Mouse (Mus musculus) hindbrain, embryonic 16.5 days (tissue): ENCODE results near the gene Arhgap35. TPM values are rescaled to one million over a fixed set of nuclear protein-coding genes. Genes with fewer than 3 reads are reported as not detected.
"Not testable (repeated sequence)": the region's sequence is repeated elsewhere in the genome, so short reads cannot be mapped to it uniquely, and the experiment has no call there.

Experiments used
- ATAC-seq: fragments of 200-750 bp; cut with Nextera tagmentation; 2 replicates; pipeline ENCODE4 v1.8.0; 2017; ENCODE audit warnings: moderate TSS enrichment, moderate library complexity
- H3K27ac ChIP-seq: fragments of 300-500 bp; sonication (generic); 2 replicates; pipeline ENCODE4 v1.5.1; 2014; ENCODE audit warnings: low read depth, mild to moderate bottlenecking, control low read depth, low read length, moderate library complexity
- H3K27me3 ChIP-seq: fragments of 300-500 bp; sonication (generic); replicated peaks from 2 replicates; pipeline ENCODE4 v1.6.1; 2014; ENCODE audit warnings: low read length; ENCODE audit not compliant: control insufficient read depth, insufficient read depth
- H3K36me3 ChIP-seq: fragments of 300-500 bp; sonication (generic); 2 replicates; pipeline ENCODE4 v1.6.1; 2014; ENCODE audit warnings: mild to moderate bottlenecking, low read length, moderate library complexity, mixed read lengths; ENCODE audit not compliant: control insufficient read depth, insufficient read depth
- H3K4me1 ChIP-seq: fragments of 300-500 bp; sonication (generic); 2 replicates; pipeline ENCODE4 v1.6.1; 2014; ENCODE audit warnings: low read depth, low read length; ENCODE audit not compliant: control insufficient read depth, insufficient read depth
- H3K4me2 ChIP-seq: fragments of 300-500 bp; sonication (generic); 2 replicates; pipeline ENCODE4 v1.6.1; 2014; ENCODE audit warnings: mild to moderate bottlenecking, low read length, control low read depth, moderate library complexity
- H3K4me3 ChIP-seq: fragments of 300-500 bp; sonication (generic); 2 replicates; pipeline ENCODE4 v1.5.1; 2014; ENCODE audit warnings: mild to moderate bottlenecking, low read length, control low read depth, moderate library complexity
- H3K9ac ChIP-seq: fragments of 300-500 bp; sonication (generic); 2 replicates; pipeline ENCODE4 v1.6.1; 2014; ENCODE audit warnings: low read depth, mild to moderate bottlenecking, control low read depth, low read length, moderate library complexity
- H3K9me3 ChIP-seq: fragments of 300-500 bp; sonication (generic); 2 replicates; pipeline ENCODE4 v1.6.1; 2014; ENCODE audit warnings: mild to moderate bottlenecking, low read length, moderate library complexity; ENCODE audit not compliant: control insufficient read depth
- WGBS: fragments of 180-500 bp; shearing (Covaris S2); extraction: QIAGEN DNeasy Blood & Tissue Kit; methylation state at CpG from one replicate; pipeline ENCODE4 v1.1.7; 2014; 5-methylcytosine and 5-hydroxymethylcytosine counted together
- polyA plus RNA-seq: library from polyadenylated mRNA; unstranded; fragments of >200 nt; fragmentation: Nextera tagmentation; extraction: Ambion mirVana; gene quantifications from 2 replicates; pipeline ENCODE4 v1.2.1, GENCODE M21; 2015

Gene Arhgap35
- polyA plus RNA-seq: 28.5 and 33.5 TPM in 2 replicates

GRCm38 (mm10) chr7:16614888-16615715, at the start of gene Arhgap35:
Gene Arhgap35 (minus strand): TSS chr7:16614993.
- Histone ChIP-seq H3K4me2 (peak within 1 kb of the TSS; percentile 89), H3K4me3 (peak within 1 kb of the TSS; percentile 77), H3K27me3 (no peaks in the 10 kb centered on the region; the same call in 1 of the 2 replicates), H3K9me3 (no peaks in the 10 kb centered on the region), H3K36me3 (no peaks in the 10 kb centered on the region), H3K4me1 (peaks cover 42% of the 10 kb centered on the region), H3K27ac (peak within 1 kb of the TSS; percentile 100), H3K9ac (peak within 1 kb of the TSS; percentile 84)
- ATAC-seq: peak; percentile 98
- WGBS: under 1% methylated on average over 72 of the region's 78 CpGs

DNA sequence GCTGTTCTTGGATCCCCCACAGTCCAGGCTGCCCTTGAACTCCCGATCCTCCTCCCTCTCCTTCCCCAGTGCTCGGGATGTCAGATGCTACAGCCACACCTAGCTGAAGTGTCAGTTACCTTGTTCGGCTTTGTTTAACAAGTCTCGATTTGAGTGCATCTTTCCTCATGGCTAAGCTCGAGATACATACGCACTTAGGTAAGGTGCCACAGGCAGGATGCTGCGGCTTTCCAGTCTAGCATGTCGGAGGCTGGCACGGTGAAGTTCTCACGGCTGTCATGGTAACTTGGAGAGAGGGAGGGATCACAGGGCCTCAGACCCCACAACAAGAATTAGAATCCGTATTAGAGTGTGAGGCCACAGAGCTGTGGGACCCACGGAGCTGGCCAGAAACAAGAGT, 29.5 kb upstream of the Arhgap35 start:
- no peak overlapping the region for H3K9ac ChIP-seq
- H3K9me3 ChIP-seq: peaks cover 2% of the 10 kb centered on the region; the same call in 1 of the 2 replicates
- H3K4me3 ChIP-seq: no peak overlapping the region
- ATAC-seq: no peak
- no peaks in the 10 kb centered on the region for H3K4me1 ChIP-seq
- H3K27me3 ChIP-seq: no peaks in the 10 kb centered on the region
- no peaks in the 10 kb centered on the region for H3K36me3 ChIP-seq
- no peak overlapping the region for H3K27ac ChIP-seq
- WGBS: 75% methylated on average over 12 of the region's 12 CpGs
- no peak overlapping the region for H3K4me2 ChIP-seq

DNA sequence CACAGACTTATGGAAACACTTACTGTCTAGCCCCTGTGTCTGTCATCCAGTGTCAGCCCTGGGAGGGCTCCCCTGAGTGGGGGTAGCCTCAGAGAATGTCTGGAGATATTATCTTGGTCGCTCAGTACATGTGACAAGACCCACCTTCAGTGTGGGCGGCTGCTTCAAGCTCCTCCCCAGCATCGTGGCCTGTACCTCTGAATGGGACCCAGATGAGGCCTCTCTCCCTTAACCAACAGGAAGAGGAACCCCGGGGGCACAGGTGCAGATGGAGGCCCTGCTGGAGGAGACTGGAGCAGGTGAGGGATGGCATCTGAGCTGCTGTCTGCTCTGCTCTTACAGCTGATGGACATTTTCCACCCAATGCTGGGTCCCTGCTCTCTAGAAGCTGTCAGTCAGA, 28.3 kb upstream of the Arhgap35 start:
- not testable (repeated sequence) for ATAC-seq, H3K9ac ChIP-seq, H3K4me1 ChIP-seq, H3K4me2 ChIP-seq, H3K36me3 ChIP-seq, H3K9me3 ChIP-seq, H3K4me3 ChIP-seq, H3K27me3 ChIP-seq, H3K27ac ChIP-seq
- WGBS: 68% methylated on average over 4 of the region's 4 CpGs

- no peaks in the 10 kb centered on the region for H3K27me3 ChIP-seq
- H3K9me3 ChIP-seq: peaks cover 2% of the 10 kb centered on the region; the same call in 1 of the 2 replicates
- H3K4me2 ChIP-seq: no peak overlapping the region
- H3K36me3 ChIP-seq: no peaks in the 10 kb centered on the region
- no peak overlapping the region for H3K9ac ChIP-seq
- H3K27ac ChIP-seq: no peak overlapping the region
- peak; percentile 88 for ATAC-seq
- WGBS: 45% methylated on average over 3 of the region's 3 CpGs
- no peak overlapping the region for H3K4me3 ChIP-seq
- no peaks in the 10 kb centered on the region for H3K4me1 ChIP-seq
These were observed 24.2 kb upstream of the Arhgap35 start for GRCm38 (mm10) chr7:16639028-16639427.

DNA sequence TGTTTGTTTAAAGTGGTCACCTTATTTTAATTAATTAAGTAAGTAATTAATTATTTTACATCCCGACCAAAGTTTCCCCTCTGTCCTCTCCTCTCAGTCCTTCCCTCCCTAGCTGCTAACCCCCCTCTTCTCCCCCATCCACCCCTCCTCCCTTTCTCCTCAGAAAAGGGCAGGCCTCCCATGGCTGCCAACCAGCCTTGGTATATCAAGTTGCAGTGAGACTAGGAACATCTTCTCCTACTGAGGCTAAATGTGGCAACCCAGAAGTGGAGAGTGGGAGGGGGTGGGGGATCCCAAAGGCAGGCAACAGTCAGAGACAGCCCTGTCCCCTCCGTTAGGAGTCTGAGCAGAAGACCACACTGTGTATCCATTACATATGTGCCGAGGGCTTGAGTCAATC, 20.3 kb upstream of the Arhgap35 start:
- Histone ChIP-seq H3K27ac (no peak overlapping the region), H3K9ac (no peak overlapping the region), H3K36me3 (no peaks in the 10 kb centered on the region), H3K4me3 (no peak overlapping the region), H3K9me3 (no peaks in the 10 kb centered on the region), H3K27me3 (no peaks in the 10 kb centered on the region), H3K4me2 (no peak overlapping the region), H3K4me1 (no peaks in the 10 kb centered on the region)
- WGBS: 55% methylated on average over 3 of the region's 3 CpGs
- no peak for ATAC-seq

DNA sequence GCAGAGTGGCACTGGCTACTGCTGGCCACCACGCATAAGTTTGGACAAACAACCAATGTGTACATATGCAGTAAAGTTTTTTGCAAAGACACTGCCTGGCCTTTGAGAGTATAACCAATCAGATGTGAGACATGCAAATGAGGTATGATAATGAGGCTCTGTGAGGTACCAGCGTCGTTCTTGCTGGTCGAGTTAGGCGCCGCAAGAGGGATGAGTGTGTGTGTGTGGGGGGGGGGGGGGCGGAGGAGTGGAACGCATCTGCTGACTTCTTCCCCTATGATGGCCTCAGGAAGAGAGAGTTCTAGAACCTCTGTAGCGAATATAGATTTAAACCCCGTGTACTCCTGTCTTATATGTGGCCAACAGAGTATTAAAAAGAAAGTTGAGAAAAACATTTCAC, 19.1 kb upstream of the Arhgap35 start:
- 14% methylated on average over 10 of the region's 10 CpGs for WGBS
- not testable (repeated sequence) for H3K27me3 ChIP-seq, H3K27ac ChIP-seq, ATAC-seq, H3K36me3 ChIP-seq, H3K9me3 ChIP-seq, H3K4me1 ChIP-seq, H3K4me2 ChIP-seq, H3K9ac ChIP-seq, H3K4me3 ChIP-seq

- H3K27me3 ChIP-seq: no peaks in the 10 kb centered on the region
- 71% methylated on average over 4 of the region's 4 CpGs for WGBS
- no peaks in the 10 kb centered on the region for H3K4me1 ChIP-seq
- H3K4me2 ChIP-seq: no peak overlapping the region
- H3K9ac ChIP-seq: no peak overlapping the region
- H3K9me3 ChIP-seq: no peaks in the 10 kb centered on the region
- no peak overlapping the region for H3K27ac ChIP-seq
- H3K4me3 ChIP-seq: no peak overlapping the region
- ATAC-seq: no peak
- no peaks in the 10 kb centered on the region for H3K36me3 ChIP-seq
These were observed 17.1 kb upstream of the Arhgap35 start for GRCm38 (mm10) chr7:16631932-16632331.

DNA sequence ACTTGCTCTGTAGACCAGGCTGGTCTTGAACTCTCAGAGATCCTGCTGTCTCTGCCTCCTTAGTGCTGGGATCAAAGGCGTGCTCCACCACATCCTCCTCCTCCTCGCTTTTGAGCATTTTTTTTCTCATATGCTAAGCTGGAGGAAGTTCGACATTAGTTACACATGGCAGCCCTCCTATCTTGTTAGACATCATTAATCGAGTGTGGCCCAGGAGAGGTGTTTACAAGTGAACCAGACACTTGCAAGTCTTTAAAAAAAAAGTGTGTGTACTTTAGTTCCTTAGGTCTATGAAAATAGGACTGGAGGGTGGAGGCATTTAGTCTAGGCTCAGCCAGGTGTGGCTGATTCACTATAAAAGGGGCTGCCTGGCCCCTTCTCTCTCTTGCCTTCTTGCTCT, 16.2 kb upstream of the Arhgap35 start:
- ATAC-seq: no peak
- H3K4me2 ChIP-seq: no peak overlapping the region
- H3K36me3 ChIP-seq: no peaks in the 10 kb centered on the region
- H3K9ac ChIP-seq: no peak overlapping the region
- H3K27ac ChIP-seq: no peak overlapping the region
- no peak overlapping the region for H3K4me3 ChIP-seq
- 72% methylated on average over 4 of the region's 4 CpGs for WGBS
- no peaks in the 10 kb centered on the region for H3K4me1 ChIP-seq
- no peaks in the 10 kb centered on the region for H3K9me3 ChIP-seq
- no peaks in the 10 kb centered on the region for H3K27me3 ChIP-seq

DNA sequence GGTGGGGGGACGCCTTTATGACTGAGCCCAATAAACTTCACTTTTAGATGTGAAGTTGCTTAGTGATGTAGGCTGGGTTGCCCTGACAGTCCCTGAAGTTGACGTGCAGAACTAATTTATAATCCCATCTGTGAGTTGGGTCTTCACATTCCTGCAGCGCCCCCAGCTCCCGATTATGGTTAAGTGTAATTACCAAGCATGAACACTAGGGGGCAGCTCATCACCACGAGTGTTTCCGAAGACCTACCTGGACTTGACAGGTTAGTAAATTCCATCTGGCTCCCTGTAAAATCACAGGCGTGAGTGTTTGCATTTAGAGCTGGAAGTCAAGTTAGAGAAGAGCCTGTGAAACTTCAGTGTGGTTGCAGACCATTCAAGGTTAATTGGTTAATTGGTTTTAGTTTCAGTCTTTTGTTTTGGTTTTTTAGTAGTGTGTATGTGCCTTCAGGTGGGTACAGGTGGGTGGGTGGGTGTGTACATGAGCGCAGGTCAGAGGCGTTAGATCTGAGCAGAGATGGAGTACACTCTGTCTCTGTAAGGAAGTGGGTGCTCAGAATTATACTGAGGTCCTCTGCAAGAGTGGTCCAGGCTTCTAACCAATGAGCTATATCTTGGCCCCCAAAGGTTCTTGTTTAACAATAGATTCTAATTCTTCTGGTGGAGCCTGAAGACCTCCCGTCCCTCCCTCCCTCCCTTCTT, 15.0 kb upstream of the Arhgap35 start:
- H3K27me3 ChIP-seq: no peaks in the 10 kb centered on the region
- H3K4me2 ChIP-seq: no peak overlapping the region
- H3K9me3 ChIP-seq: no peaks in the 10 kb centered on the region
- 17% methylated on average over 10 of the region's 10 CpGs for WGBS
- no peaks in the 10 kb centered on the region for H3K36me3 ChIP-seq
- H3K4me3 ChIP-seq: no peak overlapping the region
- H3K9ac ChIP-seq: no peak overlapping the region
- no peak overlapping the region for H3K27ac ChIP-seq
- H3K4me1 ChIP-seq: no peaks in the 10 kb centered on the region
- ATAC-seq: peak; percentile 21; the same call in 1 of the 2 replicates
